ENCODE assay signal across 13 mouse cellular contexts in genomic region chr5:147071886-147072285, GRCm38 (mm10).
"Had no signal": no experiment of that assay in that cellular context is flagged by ENCODE, and none has a peak within 500 bp of the region (broad histone marks: within the 10 kb centered on the region; RNA-seq: fewer than 3 reads in every experiment).

No protein-coding gene starts in this region.

- H3K36me3 ChIP-seq: limb, embryonic 13.5 days; liver, embryonic 13.5 days; midbrain, embryonic 10.5 days; neural tube, embryonic 15.5 days had no signal

- H3K9me3 ChIP-seq: limb, embryonic 13.5 days; liver, embryonic 13.5 days; midbrain, embryonic 10.5 days; neural tube, embryonic 15.5 days had no signal

- H3K4me3 ChIP-seq: limb, embryonic 13.5 days; liver, embryonic 13.5 days; midbrain, embryonic 10.5 days; myocyte; neural tube, embryonic 15.5 days had no signal

- H3K4me2 ChIP-seq: limb, embryonic 13.5 days; liver, embryonic 13.5 days; neural tube, embryonic 15.5 days had no signal

- H3K27ac ChIP-seq: limb, embryonic 13.5 days; liver, embryonic 13.5 days; midbrain, embryonic 10.5 days; neural tube, embryonic 15.5 days had no signal

- DNase-seq: left cerebral cortex, postnatal 4 days; liver, embryonic 13.5 days; lung, adult 18-20 months; lung, postnatal 4 days; midbrain, embryonic 14.5 days; right cerebral cortex, adult 18-20 months; right cerebral cortex, postnatal 25 days; thymus, postnatal 36 days had no signal

- H3K27me3 ChIP-seq: limb, embryonic 13.5 days; liver, embryonic 13.5 days; neural tube, embryonic 15.5 days had no signal

- ATAC-seq: intestine, embryonic 16.5 days had no signal

- H3K9ac ChIP-seq: limb, embryonic 13.5 days; liver, embryonic 13.5 days; neural tube, embryonic 15.5 days had no signal
